Mouse (Mus musculus) neural tube, embryonic 10.5 days (tissue): Measurements from ENCODE around the gene Tmem138.
"Not testable (repeated sequence)": the region's sequence is repeated elsewhere in the genome, so short reads cannot be mapped to it uniquely, and the experiment has no call there.

ENCODE experiments used
- DNase-seq: peaks from one replicate; pipeline ENCODE4 v3.0.0-alpha.2; 2017; ENCODE audit warnings: low spot score; ENCODE audit errors: extremely low spot score

Tmem138 gene

GRCm38 (mm10) chr19:10569627-10570026 lies 7.5 kb downstream of the Tmem138 start:
- no peak for DNase-seq

- DNase-seq, result no peak
Measured at GRCm38 (mm10) chr19:10565217-10565616, 11.9 kb downstream of the Tmem138 start.

DNA sequence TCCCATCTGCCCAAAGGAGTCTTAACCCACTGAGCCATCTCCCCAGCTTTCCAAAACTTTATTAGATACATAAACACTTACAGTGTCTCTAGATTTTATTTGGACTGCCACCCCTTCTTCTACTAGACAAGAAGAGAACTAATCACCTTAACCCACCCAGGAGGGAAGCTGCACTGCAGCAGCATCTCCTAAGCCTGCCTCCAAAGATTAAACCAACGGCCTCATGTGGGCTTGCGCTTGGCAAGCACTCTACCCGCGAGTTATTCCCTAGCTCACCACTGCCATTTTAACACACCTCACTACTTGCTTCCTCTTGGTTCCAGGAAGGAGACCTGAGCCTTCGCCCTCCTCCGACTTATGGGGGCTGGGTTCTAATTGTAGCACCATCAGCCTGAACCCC lies 12.9 kb downstream of the Tmem138 start:
- no peak for DNase-seq

DNA sequence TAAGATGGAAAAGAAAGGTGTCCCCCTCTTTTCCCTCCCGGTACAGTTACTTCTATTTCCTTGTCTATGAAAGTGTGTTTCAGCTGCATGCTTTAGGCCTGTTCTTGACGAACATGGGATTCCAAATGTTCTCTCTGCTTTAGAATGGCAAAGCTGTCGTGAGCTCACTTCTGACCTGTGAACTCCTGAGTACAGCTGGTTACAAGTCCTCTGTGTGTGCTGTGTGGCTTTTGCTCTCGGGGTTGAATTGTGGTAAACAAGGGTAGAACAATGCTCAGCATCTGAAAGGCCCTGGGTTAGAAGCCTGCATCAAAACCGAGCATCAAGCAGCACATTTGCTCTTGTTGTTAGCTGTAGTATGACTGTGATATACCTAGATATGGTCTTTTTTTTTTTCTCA lies 14.8 kb downstream of the Tmem138 start:
- no peak for DNase-seq

DNA sequence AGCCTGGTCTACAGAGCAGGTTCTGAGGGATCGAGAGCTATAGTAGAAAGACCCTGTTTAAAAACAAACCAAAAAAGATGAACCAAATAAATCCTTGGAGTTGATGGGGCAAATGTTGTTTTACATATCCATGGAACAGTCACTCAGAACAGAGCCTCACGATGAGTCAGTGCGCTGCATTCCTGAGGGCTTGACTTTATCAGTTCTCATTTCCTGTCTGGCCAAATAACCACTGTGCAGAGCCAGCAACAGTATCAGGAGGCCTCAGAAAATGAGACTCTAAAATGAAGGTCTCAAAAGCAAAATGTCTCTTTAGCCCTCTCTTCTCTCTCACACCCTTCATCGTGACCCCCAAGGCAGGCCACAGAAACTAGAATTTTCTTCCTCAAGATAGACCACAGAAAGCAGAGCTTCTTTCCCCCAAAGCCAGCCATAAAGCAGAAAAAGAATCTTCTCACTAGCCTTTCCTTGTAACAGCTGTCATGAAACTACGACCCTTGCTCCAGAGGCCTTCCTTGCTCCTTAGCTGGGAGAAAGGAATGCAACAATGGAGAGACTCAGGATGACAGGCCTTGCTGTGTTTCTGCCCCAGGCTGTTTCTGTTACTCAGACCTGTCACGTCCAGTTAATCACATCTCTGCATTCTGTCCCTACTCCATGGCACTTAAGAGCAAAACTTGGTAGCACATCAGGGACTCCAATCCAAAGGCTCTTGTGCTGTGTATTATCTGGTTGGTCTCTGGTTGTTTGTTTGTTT lies 15.4 kb downstream of the Tmem138 start:
- no peak for DNase-seq

- DNase-seq, result no peak
Measured at GRCm38 (mm10) chr19:10560108-10560507, 17.1 kb downstream of the Tmem138 start.

DNA sequence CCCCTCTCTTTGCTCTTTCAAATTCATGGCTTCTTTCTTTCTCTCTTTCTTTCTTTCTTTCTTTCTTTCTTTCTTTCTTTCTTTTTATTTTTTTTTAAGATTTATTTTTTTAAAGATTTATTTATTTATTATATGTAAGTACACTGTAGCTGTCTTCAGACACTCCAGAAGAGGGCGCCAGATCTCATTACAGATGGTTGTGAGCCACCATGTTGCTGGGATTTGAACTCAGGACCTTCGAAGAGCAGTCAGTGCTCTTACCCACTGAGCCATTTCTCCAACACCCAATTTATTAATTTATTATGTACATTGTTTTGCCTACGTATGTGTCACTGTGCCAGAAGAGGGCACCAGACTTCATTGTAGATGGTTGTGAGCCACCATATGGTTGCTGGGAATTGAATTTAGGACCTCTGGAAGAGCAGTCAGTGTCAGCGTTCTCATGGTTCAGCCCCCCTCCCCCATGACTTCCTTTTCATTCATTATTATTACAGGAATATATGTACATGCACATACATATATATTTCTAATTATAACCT lies 19.3 kb downstream of the Tmem138 start:
- DNase-seq, result not testable (repeated sequence)

GRCm38 (mm10) chr19:10557430-10557829 lies 19.7 kb downstream of the Tmem138 start:
- DNase-seq, result no peak

DNA sequence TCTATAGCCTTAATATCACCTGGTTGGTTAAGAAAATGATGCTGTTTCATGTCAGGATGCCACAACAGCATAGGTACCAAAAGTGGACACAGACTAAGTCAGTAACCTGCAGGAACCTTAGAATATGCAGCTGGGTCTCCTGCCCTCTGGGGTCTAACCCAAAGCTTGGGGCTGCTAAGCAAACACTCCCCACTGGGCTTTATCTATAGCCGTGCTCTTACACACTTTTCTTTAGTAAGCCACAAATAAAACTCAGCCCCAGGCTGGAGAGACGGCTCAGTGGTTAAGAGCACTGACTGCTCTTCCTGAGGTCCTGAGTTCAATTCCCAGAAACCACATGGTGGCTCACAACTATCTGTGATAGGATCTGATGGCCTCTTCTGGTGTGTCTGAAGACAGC lies 20.2 kb downstream of the Tmem138 start:
- DNase-seq, result no peak

GRCm38 (mm10) chr19:10555624-10556510 lies 21.3 kb downstream of the Tmem138 start, which contains the start of gene Tmem216:
TSS of gene Tmem216 (minus strand) at chr19:10556238.
- DNase-seq, result peak; percentile 81

- no peak for DNase-seq
Measured at GRCm38 (mm10) chr19:10539454-10539853, 37.7 kb downstream of the Tmem138 start.

DNA sequence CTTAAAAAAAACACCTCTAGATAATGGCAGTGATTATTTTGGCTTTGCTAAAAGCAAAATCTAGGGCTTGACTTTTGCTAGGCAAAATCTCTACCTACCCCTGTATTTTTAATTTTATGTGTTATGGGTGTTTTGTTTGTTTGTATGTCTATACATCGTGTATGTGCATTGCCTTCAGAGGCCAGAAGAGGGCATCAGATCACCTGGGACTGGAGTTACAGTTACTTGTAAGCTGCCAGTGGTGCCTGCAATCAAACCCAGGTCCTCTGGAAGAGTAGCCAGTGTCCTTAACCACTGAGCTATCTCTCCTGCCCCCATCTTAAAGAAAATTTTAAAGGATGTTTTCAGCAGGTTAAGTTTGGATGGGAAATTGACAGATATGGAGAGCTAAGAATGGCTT lies 47.1 kb downstream of the Tmem138 start:
- DNase-seq, result no peak

DNA sequence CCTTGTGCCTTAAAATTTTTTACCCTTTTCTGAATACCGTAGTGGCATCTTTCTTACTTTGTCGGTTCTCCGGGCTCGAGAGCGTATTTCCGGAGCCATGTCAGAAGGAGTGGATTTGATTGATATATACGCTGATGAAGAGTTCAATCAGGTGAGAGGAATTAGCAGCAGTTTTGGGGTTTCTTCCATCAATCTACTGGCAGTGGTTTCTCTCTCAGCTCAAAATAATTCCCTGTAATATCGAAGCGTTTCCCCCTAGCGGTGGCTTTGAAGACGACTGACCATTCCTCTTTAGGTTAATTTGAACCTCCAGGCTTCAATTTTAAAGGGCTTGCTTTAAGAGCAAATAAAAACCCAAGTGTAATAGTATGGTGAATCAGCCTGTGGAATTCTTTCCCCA lies 51.3 kb downstream of the Tmem138 start, which contains the start of gene Sdhaf2:
Sdhaf2 (minus strand) TSS at position 233 of the 400 bp plus-strand sequence.
- no peak for DNase-seq

- DNase-seq, result peak; percentile 96
Measured at GRCm38 (mm10) chr19:10525106-10525901, 51.9 kb downstream of the Tmem138 start, which contains the start of gene Cpsf7. TSS of gene Cpsf7 (plus strand) at chr19:10525266.

DNA sequence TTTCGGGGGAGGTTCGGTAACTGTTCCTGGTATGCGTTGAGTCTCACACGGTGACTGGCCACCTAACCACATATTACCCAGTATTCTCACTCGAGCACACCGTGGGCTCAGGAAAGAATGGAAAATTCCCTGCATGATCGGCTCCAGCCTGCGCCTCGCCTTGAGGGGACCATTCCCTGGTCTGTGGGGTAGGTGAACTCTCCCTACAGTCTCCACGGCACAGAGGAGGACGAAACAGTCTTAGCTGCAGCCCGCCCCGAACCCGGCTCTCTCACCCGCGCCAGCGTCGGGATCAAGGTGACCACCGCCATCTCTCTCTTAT lies 52.4 kb downstream of the Tmem138 start:
- no peak for DNase-seq

GRCm38 (mm10) chr19:10523483-10524080 lies 53.6 kb downstream of the Tmem138 start:
- no peak for DNase-seq

- no peak for DNase-seq
Measured at GRCm38 (mm10) chr19:10521926-10522325, 55.2 kb downstream of the Tmem138 start.
